Mouse (Mus musculus) thymus, postnatal 4 days (tissue): ENCODE results near the gene Gm10486.
"Not testable (repeated sequence)": the region's sequence is repeated elsewhere in the genome, so short reads cannot be mapped to it uniquely, and the experiment has no call there.

Experiments
- DNase-seq: peaks from one replicate; pipeline ENCODE4 v3.0.0; 2021

Gene Gm10486

DNA sequence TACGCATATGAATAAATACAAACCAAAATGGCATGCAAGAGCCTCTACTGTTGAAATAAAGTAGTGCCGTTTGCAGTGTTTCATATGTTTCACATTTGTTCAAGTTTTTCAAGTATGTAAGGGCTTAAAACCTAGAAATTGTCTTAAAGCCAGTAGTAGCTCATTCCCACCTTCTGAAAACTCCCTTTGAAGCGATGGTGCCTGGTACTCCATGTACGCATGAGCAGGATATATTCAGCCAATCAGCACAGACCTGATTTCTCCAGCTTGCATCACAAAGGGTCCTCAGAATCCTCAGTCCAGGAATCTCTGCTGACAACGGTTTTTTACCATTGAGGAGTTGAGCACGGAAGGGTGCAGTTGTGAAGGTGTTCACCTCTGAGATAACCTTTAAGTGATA, at the start of gene Gm10486:
Gm10486 (plus strand) TSS at position 301 of the 400 bp plus-strand sequence.
- DNase-seq: not testable (repeated sequence)
